Mouse (Mus musculus) liver, embryonic 14.5 days (tissue): ENCODE data around the gene Cpsf6. TPM values are rescaled to one million over a fixed set of nuclear protein-coding genes. Genes with fewer than 3 reads are reported as not detected.

Source experiments
- ATAC-seq: fragments of 200-750 bp; cut with Nextera tagmentation; 2 replicates; pipeline ENCODE4 v1.8.0; 2017; ENCODE audit warnings: moderate number of reproducible peaks, mild to moderate bottlenecking, moderate library complexity; ENCODE audit not compliant: insufficient read depth
- DNase-seq, 3 experiments: peaks; one replicate each; pipeline ENCODE4 v3.0.0-alpha.2; 2012 to 2013; ENCODE audit warnings: low read depth in 3 of 3, low spot score in 3 of 3
- H3K27ac ChIP-seq: fragments of 300-500 bp; sonication (generic); 2 replicates; pipeline ENCODE4 v1.5.1; 2014; ENCODE audit warnings: moderate library complexity, mild to moderate bottlenecking, control low read depth, inconsistent platforms
- H3K27me3 ChIP-seq: fragments of 300-500 bp; sonication (generic); 2 replicates; pipeline ENCODE4 v1.6.1; 2014; ENCODE audit warnings: mild to moderate bottlenecking, low read length, moderate library complexity; ENCODE audit not compliant: control insufficient read depth, insufficient read depth
- H3K36me3 ChIP-seq: fragments of 300-500 bp; sonication (generic); replicated peaks from 2 replicates; pipeline ENCODE4 v1.6.1; 2014; ENCODE audit warnings: low read depth; ENCODE audit not compliant: control insufficient read depth, insufficient read depth
- H3K4me1 ChIP-seq, 2 experiments: fragments of 200-500 bp in 1 of 2; fragments of 300-500 bp in 1 of 2; sonication (generic) in 1 of 2; replicated peaks; 2 replicates each; pipeline ENCODE4 v1.6.1; 2012 to 2014; ENCODE audit warnings: antibody characterized with exemption in 1 of 2, inconsistent platforms in 1 of 2, low read length in 1 of 2; ENCODE audit not compliant: control insufficient read depth in 2 of 2, insufficient read depth in 2 of 2
- H3K4me2 ChIP-seq: fragments of 300-500 bp; sonication (generic); 2 replicates; pipeline ENCODE4 v1.6.1; 2014; ENCODE audit warnings: low read depth, mild to moderate bottlenecking, control low read depth, moderate library complexity
- H3K4me3 ChIP-seq, 2 experiments: fragments of 200-500 bp in 1 of 2; fragments of 300-500 bp in 1 of 2; sonication (generic) in 1 of 2; 2 replicates each; pipeline ENCODE4 v1.5.1; 2012 to 2014; ENCODE audit warnings: low read depth in 2 of 2, low read length in 2 of 2, mild to moderate bottlenecking in 2 of 2, control low read depth in 1 of 2, inconsistent platforms in 1 of 2, moderate library complexity in 1 of 2; ENCODE audit not compliant: insufficient read depth in 1 of 2
- H3K9ac ChIP-seq: fragments of 300-500 bp; sonication (generic); replicated peaks from 2 replicates; pipeline ENCODE4 v1.6.1; 2014; ENCODE audit warnings: mild to moderate bottlenecking, control low read depth, moderate library complexity
- H3K9me3 ChIP-seq: fragments of 300-500 bp; sonication (generic); 2 replicates; pipeline ENCODE4 v1.6.1; 2016; ENCODE audit warnings: low read length, mixed read lengths; ENCODE audit not compliant: control insufficient read depth
- CTCF ChIP-seq: IDR thresholded peaks from 2 replicates; pipeline ENCODE4 v1.5.1; 2016; ENCODE audit warnings: antibody characterized with exemption, low read depth, control low read depth
- EP300 ChIP-seq: IDR thresholded peaks from 2 replicates; pipeline ENCODE4 v1.6.1; 2016; ENCODE audit warnings: antibody characterized with exemption, low read depth
- WGBS: fragments of 180-500 bp; shearing (Covaris S2); extraction: QIAGEN DNeasy Blood & Tissue Kit; methylation state at CpG from one replicate; pipeline ENCODE4 v1.1.7; 2014; ENCODE audit not compliant: insufficient replicate concordance; 5-methylcytosine and 5-hydroxymethylcytosine counted together
- polyA plus RNA-seq, 2 experiments: library from polyadenylated mRNA; depleted of rRNA in 1 of 2; stranded (reverse) in 1 of 2; unstranded in 1 of 2; fragments of >200 nt; fragmentation: Nextera tagmentation in 1 of 2; extraction: Ambion mirVana in 1 of 2; gene quantifications; 2 replicates each; pipeline versions ENCODE4 v1.2.1 to v1.2.3; 2012 to 2014

Gene Cpsf6
- polyA plus RNA-seq, 2 experiments = 27.5 to 51.7 TPM

GRCm38 (mm10) chr10:117383941-117384340 lies 4.1 kb upstream of the Cpsf6 start:
- Histone ChIP-seq H3K4me1 (peaks cover 3% of the 10 kb centered on the region in 2 experiments; a peak in 3 of 4 replicates), H3K4me3 (no peak overlapping the region), H3K9me3 (no peaks in the 10 kb centered on the region), H3K4me2 (no peak overlapping the region), H3K27ac (no peak overlapping the region), H3K27me3 (no peaks in the 10 kb centered on the region), H3K36me3 (no peaks in the 10 kb centered on the region), H3K9ac (no peak overlapping the region)
- ATAC-seq = no peak
- TF ChIP-seq CTCF = no peak
- no peak for TF ChIP-seq EP300
- WGBS = 63% methylated on average over 6 of the region's 6 CpGs
- no peak for DNase-seq

GRCm38 (mm10) chr10:117382996-117383550 lies 3.3 kb upstream of the Cpsf6 start:
- ATAC-seq = no peak
- WGBS = 69% methylated on average over 8 of the region's 8 CpGs
- TF ChIP-seq CTCF = no peak
- TF ChIP-seq EP300 = no peak

GRCm38 (mm10) chr10:117382146-117382545 lies 2.3 kb upstream of the Cpsf6 start:
- DNase-seq (no peak), ATAC-seq (no peak)
- WGBS = 63% methylated on average over 2 of the region's 2 CpGs
- no peak overlapping the region for H3K27ac ChIP-seq
- TF ChIP-seq EP300 = no peak
- TF ChIP-seq CTCF = no peak
- no peak overlapping the region for H3K9ac ChIP-seq
- no peak overlapping the region for H3K4me2 ChIP-seq
- H3K9me3 ChIP-seq = no peaks in the 10 kb centered on the region
- no peak overlapping the region for H3K4me3 ChIP-seq
- H3K36me3 ChIP-seq = no peaks in the 10 kb centered on the region
- H3K4me1 ChIP-seq = peaks cover 7 to 8% of the 10 kb centered on the region in 2 experiments
- H3K27me3 ChIP-seq = no peaks in the 10 kb centered on the region

More at GRCm38 (mm10) chr10:117382996-117383550, 3.3 kb upstream of the Cpsf6 start:
- Histone ChIP-seq H3K27ac (no peak overlapping the region), H3K27me3 (no peaks in the 10 kb centered on the region), H3K4me1 (peaks cover 3% of the 10 kb centered on the region in 2 experiments; a peak in 3 of 4 replicates), H3K9me3 (no peaks in the 10 kb centered on the region), H3K4me3 (no peak overlapping the region), H3K9ac (no peak overlapping the region), H3K4me2 (no peak overlapping the region), H3K36me3 (no peaks in the 10 kb centered on the region)
- DNase-seq = no peak

GRCm38 (mm10) chr10:117380721-117381570 lies 1.1 kb upstream of the Cpsf6 start:
- Histone ChIP-seq H3K9ac (no peak overlapping the region), H3K36me3 (no peaks in the 10 kb centered on the region), H3K27me3 (no peaks in the 10 kb centered on the region), H3K4me2 (no peak overlapping the region), H3K9me3 (no peaks in the 10 kb centered on the region), H3K4me3 (no peak overlapping the region), H3K4me1 (peaks cover 7 to 8% of the 10 kb centered on the region in 2 experiments), H3K27ac (no peak overlapping the region)
- TF ChIP-seq EP300 (no peak), CTCF (no peak)
- ATAC-seq = no peak
- 90% methylated on average over 4 of the region's 4 CpGs for WGBS
- no peak for DNase-seq

- H3K9ac ChIP-seq = no peak overlapping the region
- no peaks in the 10 kb centered on the region for H3K9me3 ChIP-seq
These were observed 374 bp downstream of the Cpsf6 start for GRCm38 (mm10) chr10:117379441-117379840.

More at GRCm38 (mm10) chr10:117379441-117379840, 374 bp downstream of the Cpsf6 start:
- DNase-seq = no peak
- no peak overlapping the region for H3K4me3 ChIP-seq
- H3K4me2 ChIP-seq = no peak overlapping the region
- H3K36me3 ChIP-seq = no peaks in the 10 kb centered on the region
- no peak overlapping the region for H3K27ac ChIP-seq
- no peak for TF ChIP-seq EP300
- TF ChIP-seq CTCF = no peak
- H3K4me1 ChIP-seq = peaks cover 11 to 13% of the 10 kb centered on the region in 2 experiments
- no peaks in the 10 kb centered on the region for H3K27me3 ChIP-seq
- 65% methylated on average over 2 of the region's 2 CpGs for WGBS
- ATAC-seq = no peak
